Mouse (Mus musculus): ENCODE measurements around the gene Rnase2a.
"Not testable (repeated sequence)": the region's sequence is repeated elsewhere in the genome, so short reads cannot be mapped to it uniquely, and the experiment has no call there.

The Rnase2a gene

DNA sequence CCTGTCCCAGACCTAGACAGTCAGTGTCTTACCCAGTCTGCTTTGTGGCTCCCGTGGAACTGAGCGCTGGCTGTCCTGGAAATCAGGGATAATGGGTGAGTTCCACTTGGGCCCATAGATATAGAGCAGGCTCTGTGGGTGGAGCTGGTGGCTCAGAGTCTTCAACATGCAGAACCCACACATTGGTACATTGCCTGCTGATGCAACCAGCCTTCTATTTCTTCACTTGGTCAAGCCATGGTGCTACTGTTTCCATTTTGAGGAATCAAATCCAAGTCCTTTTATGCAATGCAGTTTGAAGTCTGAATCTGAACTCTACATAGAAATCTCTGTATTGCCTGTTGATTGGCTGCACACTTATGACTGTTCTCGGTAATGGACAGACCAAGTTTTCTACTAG, at the start of gene Rnase2a:
Gene Rnase2a, minus strand, starts transcription at position 72 of the 400 bp plus-strand sequence.
- no peak for DNase-seq

GRCm38 (mm10) chr14:51291505-51291904, 35.6 kb upstream of the Rnase2a start:
- DNase-seq = peak; percentile 90 to 92

- not testable (repeated sequence) for DNase-seq
Measured at GRCm38 (mm10) chr14:51278515-51278914, 22.6 kb upstream of the Rnase2a start.

GRCm38 (mm10) chr14:51268677-51269076, 12.8 kb upstream of the Rnase2a start:
- no peak for DNase-seq

- peak; percentile 83 to 88 for DNase-seq
Measured at GRCm38 (mm10) chr14:51266113-51266512, 10.2 kb upstream of the Rnase2a start.

DNA sequence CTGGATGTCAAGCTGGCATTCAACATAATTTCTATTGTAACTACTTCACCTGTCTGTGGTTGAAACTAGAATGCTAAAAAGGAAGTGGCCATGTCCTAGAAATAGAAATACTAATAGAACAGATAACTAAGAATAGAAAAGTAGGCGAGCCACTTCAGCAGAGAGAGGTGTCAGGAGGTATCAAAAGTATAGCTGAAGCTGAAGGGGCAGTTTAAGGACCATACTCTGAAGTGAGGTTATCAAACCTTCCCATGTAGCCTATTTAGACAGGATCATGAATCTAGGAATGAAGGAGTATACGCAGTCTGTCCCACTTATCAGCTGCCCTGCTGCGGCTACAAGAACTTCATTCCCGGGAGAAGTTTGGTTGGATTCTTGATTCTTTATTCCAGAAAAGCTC, 9.8 kb upstream of the Rnase2a start:
- DNase-seq = no peak

- DNase-seq = no peak
Measured at GRCm38 (mm10) chr14:51262397-51262796, 6.5 kb upstream of the Rnase2a start.

GRCm38 (mm10) chr14:51259741-51260140, 3.8 kb upstream of the Rnase2a start:
- DNase-seq = no peak

GRCm38 (mm10) chr14:51253569-51253968, 2.3 kb downstream of the Rnase2a start:
- no peak for DNase-seq

DNA sequence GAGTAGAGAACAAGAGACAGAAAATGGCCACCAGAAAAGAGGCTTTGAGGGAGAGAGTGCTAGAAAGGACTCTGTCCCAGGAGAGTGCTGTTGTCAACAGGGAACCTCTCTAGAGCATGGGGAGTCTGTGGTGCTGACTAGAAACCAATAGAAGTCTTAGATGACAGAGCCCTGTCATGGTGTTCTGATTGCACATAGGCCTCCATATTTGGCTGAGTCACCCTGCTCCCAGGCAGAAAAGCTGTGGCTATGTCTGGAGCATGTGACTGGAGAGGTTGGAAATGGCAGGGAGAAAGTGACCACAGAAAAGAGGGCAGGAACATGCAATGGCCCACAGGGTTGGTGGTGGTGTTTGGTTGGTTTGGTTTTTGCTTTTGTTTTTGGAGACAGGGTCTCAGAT, 3.7 kb downstream of the Rnase2a start:
- DNase-seq = not testable (repeated sequence)

DNA sequence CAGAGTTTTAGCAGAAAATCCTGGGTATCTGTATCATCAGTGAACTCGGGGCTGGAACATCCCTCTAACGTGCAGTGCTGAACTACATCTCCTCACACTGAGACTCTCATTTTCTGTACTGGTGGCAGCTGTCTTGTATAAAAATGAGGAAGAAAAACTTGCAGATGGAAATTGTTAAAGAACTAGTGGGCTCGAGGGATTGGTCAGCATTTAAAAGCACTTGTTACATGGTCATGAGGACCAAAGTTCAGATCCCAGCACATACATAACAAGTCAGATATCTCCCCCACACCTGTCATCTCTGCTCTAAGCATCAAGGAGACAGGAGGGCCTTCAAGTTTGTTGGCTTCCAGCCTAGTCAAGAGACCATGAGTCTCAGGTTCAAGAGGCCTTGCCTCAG, 5.6 kb downstream of the Rnase2a start:
- no peak for DNase-seq

GRCm38 (mm10) chr14:51247736-51248135, 8.2 kb downstream of the Rnase2a start:
- no peak for DNase-seq

DNA sequence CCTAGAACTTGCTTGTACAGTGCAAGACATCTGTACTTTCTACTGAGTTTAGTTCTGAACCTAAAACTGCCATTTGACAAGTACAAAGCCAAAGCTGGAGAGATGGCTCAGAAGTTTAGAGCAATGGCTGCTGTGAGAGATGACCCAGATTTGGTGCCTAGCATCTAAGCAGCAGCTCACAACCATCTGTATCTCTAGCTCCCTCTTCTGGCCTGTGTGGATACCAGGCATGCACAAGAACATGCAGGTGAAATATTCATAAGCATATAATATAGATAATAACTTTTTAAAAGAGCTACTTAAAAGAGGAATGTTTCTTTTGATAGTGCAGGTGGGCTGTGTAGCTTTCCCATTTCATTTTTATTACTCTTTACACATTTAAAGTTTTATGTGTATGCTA, 15.0 kb downstream of the Rnase2a start:
- DNase-seq = peak; percentile 38 to 46

- DNase-seq = not testable (repeated sequence)
Measured at GRCm38 (mm10) chr14:51237488-51237887, 18.4 kb downstream of the Rnase2a start.

- DNase-seq = not testable (repeated sequence)
Measured at GRCm38 (mm10) chr14:51229657-51230056, 26.3 kb downstream of the Rnase2a start.

GRCm38 (mm10) chr14:51220075-51220474, 35.8 kb downstream of the Rnase2a start:
- DNase-seq = not testable (repeated sequence)
